In the genomic region with DNA sequence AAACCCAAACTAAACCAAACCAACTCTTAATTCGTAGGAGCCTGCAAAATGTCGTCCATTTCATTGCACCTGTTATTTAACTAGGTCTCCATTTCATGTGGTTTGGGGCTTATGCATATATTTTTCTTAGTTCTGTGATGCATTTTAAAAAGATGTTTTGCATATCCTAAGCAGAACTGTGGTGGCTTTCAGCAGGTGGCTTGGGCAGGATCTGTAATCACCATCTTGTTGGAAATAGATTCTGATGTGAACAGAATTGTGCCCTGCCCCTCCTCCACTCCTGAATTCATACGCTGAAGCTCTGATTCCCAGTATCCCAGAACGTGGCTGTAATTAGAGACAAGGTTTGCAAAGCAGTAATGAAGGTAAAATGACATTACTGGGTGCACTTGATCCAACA, we compare ENCODE assay signal across 20 mouse cellular contexts. TPM values are rescaled to one million over a fixed set of nuclear protein-coding genes. Genes with fewer than 3 reads are reported as not detected.
A peak's percentile ranks its signal among the peaks of the same experiment; 100 is the strongest.
DNase-seq lines count a peak whose midpoint lies in the region; ATAC-seq and TF ChIP-seq lines count a peak whose summit lies in the region.
"Had no signal": no experiment of that assay in that cellular context is flagged by ENCODE, and none has a peak within 500 bp of the region (broad histone marks: within the 10 kb centered on the region; RNA-seq: fewer than 3 reads in every experiment).

No protein-coding gene starts in this region.

- no peak for DNase-seq in forebrain, postnatal 0 days
- no peak for DNase-seq in forebrain, embryonic 10.5 days (ENCODE audit: extremely low spot score, low spot score)
- DNase-seq in thymus, postnatal 0 days (ENCODE audit: low spot score) = peak; percentile 70
- no peak for DNase-seq in thymus, postnatal 36 days
- DNase-seq in cerebellum, adult 9-10 months = peak; percentile 70
- no peak for DNase-seq in left cerebral cortex, postnatal 25 days (ENCODE audit: low spot score in 2 of 2)
- DNase-seq: gastrocnemius, postnatal 25 days; kidney, adult 2 months; kidney, postnatal 4 days; liver, embryonic 13.5 days had no signal

- no peaks in the 10 kb centered on the region for H3K36me3 ChIP-seq in forebrain, postnatal 0 days (ENCODE audit: insufficient read depth)
- no peaks in the 10 kb centered on the region for H3K36me3 ChIP-seq in forebrain, embryonic 10.5 days (replicated peaks)
- H3K36me3 ChIP-seq: G1E; hindbrain, embryonic 10.5 days; limb, embryonic 12.5 days; liver, embryonic 13.5 days; lung, embryonic 15.5 days; neural tube, embryonic 13.5 days had no signal

- WGBS in forebrain, postnatal 0 days = 37% methylated on average over 4 of the region's 4 CpGs
- WGBS in forebrain, embryonic 10.5 days = 68% methylated on average over 4 of the region's 4 CpGs

- no peak overlapping the region for H3K27ac ChIP-seq in forebrain, postnatal 0 days (ENCODE audit: low read depth, low read length)
- no peak overlapping the region for H3K27ac ChIP-seq in forebrain, embryonic 10.5 days
- H3K27ac ChIP-seq: hindbrain, embryonic 10.5 days; left cerebral cortex, adult 2 months; limb, embryonic 12.5 days; liver, embryonic 13.5 days; lung, embryonic 15.5 days; macrophage; neural tube, embryonic 13.5 days had no signal

- H3K4me1 ChIP-seq in forebrain, postnatal 0 days (ENCODE audit: insufficient read depth) = no peaks in the 10 kb centered on the region
- no peaks in the 10 kb centered on the region for H3K4me1 ChIP-seq in forebrain, embryonic 10.5 days
- H3K4me1 ChIP-seq: limb, embryonic 12.5 days; lung, embryonic 15.5 days; neural tube, embryonic 13.5 days had no signal

- no peak for TF ChIP-seq CTCF in forebrain, postnatal 0 days (IDR thresholded peaks at IDR 0.05; ENCODE audit: low read depth)

- no peak overlapping the region for H3K4me2 ChIP-seq in forebrain, postnatal 0 days (ENCODE audit: low read depth)
- H3K4me2 ChIP-seq: limb, embryonic 12.5 days; liver, embryonic 13.5 days; lung, embryonic 15.5 days; midbrain, embryonic 11.5 days; neural tube, embryonic 13.5 days had no signal

- no peak overlapping the region for H3K9ac ChIP-seq in forebrain, postnatal 0 days
- H3K9ac ChIP-seq: limb, embryonic 12.5 days; liver, embryonic 13.5 days; lung, embryonic 15.5 days; neural tube, embryonic 13.5 days had no signal

- no peaks in the 10 kb centered on the region for H3K27me3 ChIP-seq in forebrain, postnatal 0 days (ENCODE audit: insufficient read depth, low read length)
- no peaks in the 10 kb centered on the region for H3K27me3 ChIP-seq in forebrain, embryonic 10.5 days (ENCODE audit: poor library complexity, severe bottlenecking)
- H3K27me3 ChIP-seq: limb, embryonic 12.5 days; liver, embryonic 13.5 days; lung, embryonic 15.5 days; neural tube, embryonic 13.5 days had no signal

- intact Hi-C loops in left cerebral cortex, postnatal 25 days (cut with DNase I) = no loop called here

- no peaks in the 10 kb centered on the region for H3K9me3 ChIP-seq in forebrain, postnatal 0 days (ENCODE audit: low read length)
- no peaks in the 10 kb centered on the region for H3K9me3 ChIP-seq in forebrain, embryonic 10.5 days
- H3K9me3 ChIP-seq: G1E; hindbrain, embryonic 10.5 days; limb, embryonic 12.5 days; liver, embryonic 13.5 days; lung, embryonic 15.5 days; neural tube, embryonic 13.5 days had no signal

- H3K4me3 ChIP-seq in forebrain, postnatal 0 days (ENCODE audit: low read depth, low read length) = no peak overlapping the region
- H3K4me3 ChIP-seq in forebrain, embryonic 10.5 days = no peak overlapping the region
- H3K4me3 ChIP-seq: erythroblast, embryonic 14.5 days; hindbrain, embryonic 10.5 days; left cerebral cortex, adult 2 months; limb, embryonic 12.5 days; liver, embryonic 13.5 days; lung, embryonic 15.5 days; neural tube, embryonic 13.5 days had no signal

- ATAC-seq in forebrain, postnatal 0 days = peak; percentile 27; the same call in 1 of the 2 replicates
- peak; percentile 58; the same call in 1 of the 2 replicates for ATAC-seq in neutrophil, adult 5-6 weeks (ENCODE audit: extremely low read depth, insufficient number of reproducible peaks, low FRiP score, poor library complexity, severe bottlenecking)

RNA-seq across cellular contexts. Expression of gene 2010109A12Rik, which starts 27.8 kb away (rescaled TPM):
- total RNA-seq in forebrain, postnatal 0 days (2014; rRNA removed) = 0.46 and 1.1 TPM in 2 replicates
- 0.80 and 1.4 TPM in 2 replicates for polyA plus RNA-seq in forebrain, postnatal 0 days (2015; fragmentation: Nextera tagmentation; extraction: Ambion mirVana)
- polyA plus RNA-seq in forebrain, embryonic 10.5 days (2016; fragmentation: Nextera tagmentation; extraction: Ambion mirVana) = 1.1 and 1.6 TPM in 2 replicates
- 4.2 and 6.2 TPM in 2 replicates for polyA plus RNA-seq in thymus, postnatal 0 days (2015; fragmentation: Nextera tagmentation; extraction: Ambion mirVana)
- 7.2 and 7.4 TPM in 2 replicates for total RNA-seq in neutrophil, adult 5-6 weeks (2017)
- total RNA-seq in left cerebral cortex, postnatal 25 days (2021) = under 1 TPM in 1 of 2 experiments, not detected in 1; 0.66 TPM
- polyA plus RNA-seq: erythroblast, embryonic 14.5 days; macrophage had no signal

RNA-seq across cellular contexts. Expression of gene Ccni, which starts 27.8 kb away (rescaled TPM):
- total RNA-seq in forebrain, postnatal 0 days (2014; rRNA removed) = 284 and 305 TPM in 2 replicates
- 113 and 133 TPM in 2 replicates for polyA plus RNA-seq in forebrain, postnatal 0 days (2015; fragmentation: Nextera tagmentation; extraction: Ambion mirVana)
- 107 and 108 TPM in 2 replicates for polyA plus RNA-seq in forebrain, embryonic 10.5 days (2016; fragmentation: Nextera tagmentation; extraction: Ambion mirVana)
- 104 and 128 TPM in 2 replicates for polyA plus RNA-seq in thymus, postnatal 0 days (2015; fragmentation: Nextera tagmentation; extraction: Ambion mirVana)
- 202 and 220 TPM in 2 replicates for total RNA-seq in neutrophil, adult 5-6 weeks (2017)
- 100 to 1,000 TPM; 286 to 294 TPM for total RNA-seq in left cerebral cortex, postnatal 25 days (2021)

RNA-seq across cellular contexts. Expression of gene Ccng2, which starts 32.9 kb away (rescaled TPM):
- total RNA-seq in forebrain, postnatal 0 days (2014; rRNA removed) = 73.4 and 82.9 TPM in 2 replicates
- 47.7 and 49.7 TPM in 2 replicates for polyA plus RNA-seq in forebrain, postnatal 0 days (2015; fragmentation: Nextera tagmentation; extraction: Ambion mirVana)
- 41.5 and 45.3 TPM in 2 replicates for polyA plus RNA-seq in forebrain, embryonic 10.5 days (2016; fragmentation: Nextera tagmentation; extraction: Ambion mirVana)
- 120 and 123 TPM in 2 replicates for polyA plus RNA-seq in thymus, postnatal 0 days (2015; fragmentation: Nextera tagmentation; extraction: Ambion mirVana)
- total RNA-seq in neutrophil, adult 5-6 weeks (2017) = 136 and 150 TPM in 2 replicates
- 10 to 100 TPM; 44.3 to 46.4 TPM for total RNA-seq in left cerebral cortex, postnatal 25 days (2021)

Comparison
In these comparisons a context has a peak if more than half of its experiments do, and no peak if none do; other contexts are left out.
1. DNase-seq: peak in thymus, postnatal 0 days (single experiment) and cerebellum, adult 9-10 months (single experiment); none in forebrain, postnatal 0 days (single experiment), forebrain, embryonic 10.5 days (single experiment), thymus, postnatal 36 days (0 of 2) and left cerebral cortex, postnatal 25 days (0 of 2).